Mouse (Mus musculus) myocyte (in vitro differentiated cells): ENCODE data around the gene Map2k2. TPM values are rescaled to one million over a fixed set of nuclear protein-coding genes. Genes with fewer than 3 reads are reported as not detected.
"Not testable (repeated sequence)": the region's sequence is repeated elsewhere in the genome, so short reads cannot be mapped to it uniquely, and the experiment has no call there.

ENCODE experiments used
- H3K27me3 ChIP-seq: one replicate; pipeline ENCODE4 v1.6.1; 2011; ENCODE audit not compliant: control insufficient read depth, insufficient read depth, insufficient read length
- H3K36me3 ChIP-seq: one replicate; pipeline ENCODE4 v1.6.1; 2011; ENCODE audit not compliant: control insufficient read depth, insufficient read depth
- H3K4me2 ChIP-seq: one replicate; pipeline ENCODE4 v1.6.1; 2011; ENCODE audit warnings: low read depth, control low read depth
- H3K4me3 ChIP-seq: one replicate; pipeline ENCODE4 v1.5.1; 2011; ENCODE audit warnings: mild to moderate bottlenecking, control low read depth, moderate library complexity
- H3K79me2 ChIP-seq: one replicate; pipeline ENCODE4 v1.6.1; 2011; ENCODE audit not compliant: control insufficient read depth, insufficient read depth
- H3ac ChIP-seq: one replicate; pipeline ENCODE4 v1.6.1; 2011; ENCODE audit not compliant: control insufficient read depth, insufficient read length
- E2F4 ChIP-seq: IDR thresholded peaks from one replicate; pipeline ENCODE4 v1.6.1; 2011; ENCODE audit warnings: mild to moderate bottlenecking, control low read depth, moderate library complexity; ENCODE audit not compliant: insufficient read depth
- MAX ChIP-seq: IDR thresholded peaks from one replicate; pipeline ENCODE4 v1.6.1; 2011; ENCODE audit warnings: low read depth, mild to moderate bottlenecking, control low read depth
- MYOD1 ChIP-seq, 3 experiments: IDR thresholded peaks; one replicate each; pipeline ENCODE4 v1.6.1; 2011; ENCODE audit warnings: control low read depth in 2 of 3, low read depth in 2 of 3, mild to moderate bottlenecking in 2 of 3, moderate library complexity in 1 of 3; ENCODE audit not compliant: insufficient read length in 2 of 3, control insufficient read depth in 1 of 3
- MYOG ChIP-seq, 3 experiments: IDR thresholded peaks; one replicate each; pipeline ENCODE4 v1.6.1; 2011; ENCODE audit warnings: control low read depth in 2 of 3, low read depth in 2 of 3, mild to moderate bottlenecking in 2 of 3; ENCODE audit not compliant: insufficient read length in 2 of 3, control insufficient read depth in 1 of 3, insufficient read depth in 1 of 3
- POLR2A ChIP-seq: IDR thresholded peaks from one replicate; pipeline ENCODE4 v1.6.1; 2011; ENCODE audit warnings: low read depth, mild to moderate bottlenecking, control low read depth, moderate library complexity; ENCODE audit not compliant: insufficient read length
- POLR2AphosphoS2 ChIP-seq: IDR thresholded peaks from one replicate; pipeline ENCODE4 v1.6.1; 2011; ENCODE audit warnings: low read depth, control low read depth; ENCODE audit not compliant: insufficient read length
- REST ChIP-seq: IDR thresholded peaks from one replicate; pipeline ENCODE4 v1.6.1; 2011; ENCODE audit warnings: mild to moderate bottlenecking, control low read depth, moderate library complexity; ENCODE audit not compliant: insufficient read depth, insufficient read length
- polyA plus RNA-seq: library from polyadenylated mRNA; unstranded; fragments of >200 nt; fragmentation: generic; extraction: Trizol; gene quantifications from one replicate; pipeline ENCODE4 v1.2.1, GENCODE M21; 2012; ENCODE audit warnings: missing spikeins

Gene Map2k2
- polyA plus RNA-seq, 1 experiment = 126 TPM

GRCm38 (mm10) chr10:81181860-81182259 lies 76.1 kb downstream of the Map2k2 start:
- H3K4me2 ChIP-seq, H3K4me3 ChIP-seq, H3ac ChIP-seq, H3K27me3 ChIP-seq: not testable (repeated sequence)
- peak; percentile 23 for TF ChIP-seq POLR2A
- peaks cover 45% of the 10 kb centered on the region for H3K36me3 ChIP-seq
- peaks cover 57% of the 10 kb centered on the region for H3K79me2 ChIP-seq

- peak within 1 kb of the TSS; percentile 66 for H3K4me3 ChIP-seq
- peak within 1 kb of the TSS; percentile 81 for H3K4me2 ChIP-seq
- TF ChIP-seq MAX = no peak
- TF ChIP-seq POLR2AphosphoS2 = peak; percentile 99
- no peak for TF ChIP-seq E2F4
- no peak for TF ChIP-seq MYOD1 (IDR thresholded peaks at IDR 0.05; ENCODE audit: control insufficient read depth in 1 of 3, insufficient read length in 2 of 3, low read depth in 2 of 3)
- peak; percentile 84 for TF ChIP-seq POLR2A
- no peak for TF ChIP-seq MYOG (IDR thresholded peaks at IDR 0.05; ENCODE audit: control insufficient read depth in 1 of 3, insufficient read depth in 1 of 3, insufficient read length in 2 of 3, low read depth in 2 of 3)
- TF ChIP-seq REST = no peak
- no peaks in the 10 kb centered on the region for H3K27me3 ChIP-seq
- peaks cover 50% of the 10 kb centered on the region for H3K79me2 ChIP-seq
- peaks cover 41% of the 10 kb centered on the region for H3K36me3 ChIP-seq
- H3ac ChIP-seq = peak within 1 kb of the TSS; percentile 30
These were observed 76.9 kb downstream of the Map2k2 start, which contains the start of gene Dapk3 for GRCm38 (mm10) chr10:81182336-81183333. Gene Dapk3, plus strand, starts transcription at chr10:81183005.

Other genes with a start within 250 kb of the Map2k2 start
- 0.05 TPM for gene Tmprss9, start 234.1 kb upstream of the Map2k2 start, polyA plus RNA-seq
- gene Timm13, start 204.9 kb upstream of the Map2k2 start, polyA plus RNA-seq = 225 TPM
- 65.2 TPM for gene Lmnb2, start 187.7 kb upstream of the Map2k2 start, polyA plus RNA-seq
- gene Gadd45b, start 175.8 kb upstream of the Map2k2 start, polyA plus RNA-seq = 52.2 TPM
- 0.47 TPM for gene Gng7, start 91.0 kb upstream of the Map2k2 start, polyA plus RNA-seq
- gene Diras1, start 80.3 kb upstream of the Map2k2 start, polyA plus RNA-seq = 0.42 TPM
- 21.8 TPM for gene Slc39a3, start 68.5 kb upstream of the Map2k2 start, polyA plus RNA-seq
- 192 TPM for gene Sgta, start 45.7 kb upstream of the Map2k2 start, polyA plus RNA-seq
- 139 TPM for gene Thop1, start 35.9 kb upstream of the Map2k2 start, polyA plus RNA-seq
- 0.14 TPM for gene Creb3l3, start 7.0 kb upstream of the Map2k2 start, polyA plus RNA-seq
- 26.1 TPM for gene Zbtb7a, start 29.3 kb downstream of the Map2k2 start, polyA plus RNA-seq
- 43.2 TPM for gene Pias4, start 62.0 kb downstream of the Map2k2 start, polyA plus RNA-seq
- 3,891 TPM for gene Eef2, start 70.7 kb downstream of the Map2k2 start, polyA plus RNA-seq
- 120 TPM for gene Dapk3, start 77.1 kb downstream of the Map2k2 start, polyA plus RNA-seq
- 0.12 TPM for gene 4930442H23Rik, start 77.9 kb downstream of the Map2k2 start, polyA plus RNA-seq
- 52.3 TPM for gene Nmrk2, start 96.1 kb downstream of the Map2k2 start, polyA plus RNA-seq
- 0.11 TPM for gene Atcay, start 124.9 kb downstream of the Map2k2 start, polyA plus RNA-seq
- gene Zfr2, start 127.2 kb downstream of the Map2k2 start, polyA plus RNA-seq = 2.3 TPM
- 0.67 TPM for gene Matk, start 147.0 kb downstream of the Map2k2 start, polyA plus RNA-seq
- 167 TPM for gene Mrpl54, start 161.0 kb downstream of the Map2k2 start, polyA plus RNA-seq
- 166 TPM for gene Apba3, start 161.0 kb downstream of the Map2k2 start, polyA plus RNA-seq
- 0.17 TPM for gene Tjp3, start 185.7 kb downstream of the Map2k2 start, polyA plus RNA-seq
- gene Pip5k1c, start 187.0 kb downstream of the Map2k2 start, polyA plus RNA-seq = 23.3 TPM
- gene Cactin, start 215.2 kb downstream of the Map2k2 start, polyA plus RNA-seq = 31.3 TPM
- gene Tbxa2r, start 222.8 kb downstream of the Map2k2 start, polyA plus RNA-seq = 0.16 TPM
- gene Gipc3, start 237.4 kb downstream of the Map2k2 start, polyA plus RNA-seq = 0.10 TPM
- 80.2 TPM for gene Hmg20b, start 244.6 kb downstream of the Map2k2 start, polyA plus RNA-seq